Mouse (Mus musculus): ENCODE measurements at regions not wholly inside any gene's neighbourhood (a gene's known extent, or its start where the extent isn't known, plus 50 kb on each side); places are given as distances from the start of the nearest gene placed in this dataset.

DNA sequence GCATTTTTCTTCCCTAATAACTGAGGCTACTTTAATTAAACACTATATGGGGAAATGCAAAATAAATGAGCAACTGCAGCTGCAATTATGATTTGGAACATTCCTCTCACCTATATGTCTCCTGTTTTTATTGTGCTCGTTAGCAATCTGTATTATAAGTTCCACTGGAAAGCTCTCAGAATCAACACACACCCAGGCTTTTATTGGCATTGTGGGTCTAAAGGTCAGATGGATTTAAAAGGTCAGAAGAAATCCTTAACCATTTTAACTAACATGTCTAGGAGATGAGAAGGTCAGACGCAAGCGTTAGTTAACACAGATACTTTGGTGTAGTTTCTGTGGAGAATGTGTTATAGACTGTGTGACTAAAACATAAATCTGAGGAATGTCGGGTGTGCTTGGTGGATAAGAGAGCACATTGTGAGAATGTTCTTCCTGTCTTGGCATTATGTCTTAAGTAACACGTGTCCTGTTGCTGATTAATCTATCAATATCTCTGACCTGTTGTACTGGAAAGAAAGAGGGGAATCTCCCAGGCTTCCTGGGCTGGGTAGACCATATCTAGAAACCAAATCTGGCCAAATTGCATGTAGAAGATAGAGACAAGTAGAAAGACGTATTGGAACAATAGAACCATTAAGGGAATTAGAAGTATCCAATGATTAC is 164.1 kb upstream of the BB014433 start:
- H3K27me3 ChIP-seq (ENCODE audit: insufficient read depth, low read length), result no peaks in the 10 kb centered on the region
- no peak overlapping the region for H3K4me3 ChIP-seq (replicated peaks; ENCODE audit: low read length)
- H3K4me1 ChIP-seq (replicated peaks; ENCODE audit: low read depth, low read length), result no peaks in the 10 kb centered on the region; the same call in 1 of the 2 replicates
- H3K9me3 ChIP-seq (ENCODE audit: low read length), result no peaks in the 10 kb centered on the region; the same call in 1 of the 2 replicates
- TF ChIP-seq NANOG (IDR thresholded peaks at IDR 0.05; ENCODE audit: borderline replicate concordance, low read length) (no peak), CTCF (conservative IDR thresholded peaks at IDR 0.05; ENCODE audit: low read length) (no peak), POU5F1 (IDR thresholded peaks at IDR 0.05; ENCODE audit: borderline replicate concordance, low read length) (no peak)
- H3K36me3 ChIP-seq (ENCODE audit: insufficient read depth, low read length), result no peaks in the 10 kb centered on the region

DNA sequence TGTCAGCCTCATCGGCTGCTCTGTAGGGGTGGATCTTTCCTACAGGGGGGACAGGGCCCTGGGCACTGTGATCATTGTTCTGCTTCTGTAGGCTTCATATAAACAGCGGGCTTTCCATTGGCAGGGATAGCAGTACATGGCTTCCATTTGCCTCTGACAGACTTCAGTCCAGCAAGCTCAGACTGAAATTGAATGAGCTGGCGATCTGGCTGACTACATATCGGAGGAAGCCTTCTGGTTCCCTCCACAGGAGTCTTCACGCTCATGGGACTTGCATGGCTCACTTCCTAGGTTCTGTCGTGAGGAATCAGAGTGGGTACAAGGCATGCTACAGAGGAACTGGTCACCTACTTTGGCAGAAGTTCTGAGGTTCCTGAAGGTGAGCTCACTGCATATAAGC is 155.7 kb upstream of the BB014433 start:
- Histone ChIP-seq H3K27me3 (ENCODE audit: insufficient read depth, low read length) (no peaks in the 10 kb centered on the region), H3K36me3 (ENCODE audit: insufficient read depth, low read length) (no peaks in the 10 kb centered on the region), H3K4me3 (replicated peaks; ENCODE audit: low read length) (no peak overlapping the region), H3K4me1 (replicated peaks; ENCODE audit: low read depth, low read length) (no peaks in the 10 kb centered on the region; the same call in 1 of the 2 replicates), H3K9me3 (ENCODE audit: low read length) (peaks cover 8% of the 10 kb centered on the region)
- no peak for TF ChIP-seq POU5F1 (IDR thresholded peaks at IDR 0.05; ENCODE audit: borderline replicate concordance, low read length)
- TF ChIP-seq NANOG (IDR thresholded peaks at IDR 0.05; ENCODE audit: borderline replicate concordance, low read length), result no peak
- TF ChIP-seq CTCF (conservative IDR thresholded peaks at IDR 0.05; ENCODE audit: low read length), result no peak

DNA sequence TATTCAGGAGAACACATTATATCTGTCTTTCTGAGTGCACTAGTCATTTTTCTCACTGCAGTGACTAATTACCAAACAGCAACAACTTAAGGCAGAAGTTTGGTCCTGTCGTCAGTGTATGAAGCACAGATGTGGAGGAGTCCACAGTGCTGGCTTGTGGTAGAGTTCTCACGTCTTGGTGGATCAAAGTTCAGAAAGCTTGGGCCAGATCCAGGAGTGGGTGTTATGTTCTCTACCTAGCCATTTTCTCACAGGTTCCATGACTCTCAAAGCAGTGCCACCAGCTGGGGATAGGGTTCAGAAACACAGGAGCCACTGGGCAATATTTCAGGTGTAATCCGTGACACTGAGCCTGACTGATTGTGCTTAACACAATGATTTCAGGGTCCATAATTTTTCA is 144.8 kb upstream of the BB014433 start:
- Histone ChIP-seq H3K4me1 (replicated peaks; ENCODE audit: low read depth, low read length) (peaks cover 9% of the 10 kb centered on the region), H3K9me3 (ENCODE audit: low read length) (no peaks in the 10 kb centered on the region), H3K27me3 (ENCODE audit: insufficient read depth, low read length) (no peaks in the 10 kb centered on the region), H3K36me3 (ENCODE audit: insufficient read depth, low read length) (no peaks in the 10 kb centered on the region), H3K4me3 (replicated peaks; ENCODE audit: low read length) (no peak overlapping the region)
- TF ChIP-seq CTCF (conservative IDR thresholded peaks at IDR 0.05; ENCODE audit: low read length) (no peak), NANOG (IDR thresholded peaks at IDR 0.05; ENCODE audit: borderline replicate concordance, low read length) (no peak), POU5F1 (IDR thresholded peaks at IDR 0.05; ENCODE audit: borderline replicate concordance, low read length) (no peak)

DNA sequence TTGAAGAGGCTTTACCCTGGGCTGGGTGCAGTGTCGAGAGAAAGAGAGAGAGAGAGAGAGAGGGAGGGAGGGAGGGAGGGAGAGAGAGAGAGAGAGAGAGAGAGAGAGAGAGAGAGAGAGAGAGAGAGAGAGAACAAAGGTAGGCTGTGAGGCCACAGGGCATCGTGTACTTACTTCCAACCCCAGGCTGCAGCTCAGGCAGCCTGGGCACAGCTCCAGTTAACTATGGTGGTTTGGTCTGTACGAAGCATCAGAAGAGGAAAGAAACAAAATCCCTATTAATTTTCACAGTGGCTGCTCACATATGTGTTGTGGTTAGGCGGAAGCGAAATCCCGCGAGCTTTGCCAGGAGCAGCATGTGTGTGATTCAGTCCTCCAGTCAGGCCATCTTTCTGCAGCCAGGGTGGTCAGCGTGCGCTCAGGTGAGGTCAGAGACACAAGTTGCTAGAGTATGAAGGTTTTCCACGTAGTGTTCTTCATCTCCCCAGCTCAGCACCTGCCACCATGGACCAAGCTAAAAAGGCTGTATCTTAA is 143.3 kb upstream of the BB014433 start:
- Histone ChIP-seq H3K4me3 (replicated peaks; ENCODE audit: low read length) (no peak overlapping the region), H3K27me3 (ENCODE audit: insufficient read depth, low read length) (no peaks in the 10 kb centered on the region), H3K4me1 (replicated peaks; ENCODE audit: low read depth, low read length) (peaks cover 9% of the 10 kb centered on the region), H3K9me3 (ENCODE audit: low read length) (no peaks in the 10 kb centered on the region), H3K36me3 (ENCODE audit: insufficient read depth, low read length) (no peaks in the 10 kb centered on the region)
- no peak for TF ChIP-seq CTCF (conservative IDR thresholded peaks at IDR 0.05; ENCODE audit: low read length)
- no peak for TF ChIP-seq NANOG (IDR thresholded peaks at IDR 0.05; ENCODE audit: borderline replicate concordance, low read length)
- TF ChIP-seq POU5F1 (IDR thresholded peaks at IDR 0.05; ENCODE audit: borderline replicate concordance, low read length), result no peak
